Mouse (Mus musculus) left cerebral cortex, postnatal 36 days (tissue): ENCODE results near the gene Fbxo34. TPM values are rescaled to one million over a fixed set of nuclear protein-coding genes. Genes with fewer than 3 reads are reported as not detected.

Source experiments
- total RNA-seq, 2 experiments: library from RNA; stranded (reverse); gene quantifications; 2 replicates each; pipeline ENCODE4 v1.2.3; 2021

Gene Fbxo34
- total RNA-seq, 2 experiments from 2014 or later = 98.4 to 118 TPM

Other genes starting within 250 kb of the Fbxo34 start
- gene Wdhd1, start 173.6 kb upstream of the Fbxo34 start, total RNA-seq = 1 to 10 TPM; 4.2 to 5.9 TPM
- 10 to 100 TPM; 11.5 to 11.6 TPM for gene Socs4, start 173.5 kb upstream of the Fbxo34 start, total RNA-seq
- 10 to 100 TPM; 42.6 to 54.0 TPM for gene Mapk1ip1l, start 152.2 kb upstream of the Fbxo34 start, total RNA-seq
- gene Lgals3, start 82.7 kb upstream of the Fbxo34 start, total RNA-seq = under 1 TPM in 1 of 2 experiments, not detected in 1; 0.49 TPM
- gene Dlgap5, start 32.0 kb upstream of the Fbxo34 start, total RNA-seq = 1 to 10 TPM in 1 of 2 experiments, not detected in 1; 1.1 TPM
- 10 to 100 TPM; 16.3 to 20.5 TPM for gene Atg14, start 120.2 kb downstream of the Fbxo34 start, total RNA-seq
- gene Ktn1, start 198.0 kb downstream of the Fbxo34 start, total RNA-seq = 10 to 100 TPM; 75.8 to 98.4 TPM